Mouse (Mus musculus) layer of hippocampus, adult 2 months (tissue): Measurements from ENCODE around the gene Acly. TPM values are rescaled to one million over a fixed set of nuclear protein-coding genes. Genes with fewer than 3 reads are reported as not detected.
"Not testable (repeated sequence)": the region's sequence is repeated elsewhere in the genome, so short reads cannot be mapped to it uniquely, and the experiment has no call there.

ENCODE experiments used
- DNase-seq, 2 experiments: peaks; one replicate each; pipeline ENCODE4 v3.0.0; 2022; ENCODE audit warnings: low spot score in 2 of 2
- H3K27ac ChIP-seq: fragments of 200-600 bp; 2 replicates; pipeline ENCODE4 v1.8.1; 2022
- H3K4me3 ChIP-seq: fragments of 200-600 bp; 2 replicates; pipeline ENCODE4 v1.8.1; 2022; ENCODE audit warnings: mild to moderate bottlenecking
- CTCF ChIP-seq: fragments of 200-600 bp; conservative IDR thresholded peaks from 2 replicates; pipeline ENCODE4 v1.8.1; 2022; ENCODE audit warnings: antibody characterized with exemption, mild to moderate bottlenecking, moderate library complexity
- total RNA-seq, 2 experiments: library from RNA; stranded (reverse); gene quantifications; 2 replicates each; pipeline ENCODE4 v1.2.3; 2021

The Acly gene
- total RNA-seq, 2 experiments from 2014 or later = 103 to 117 TPM

DNA sequence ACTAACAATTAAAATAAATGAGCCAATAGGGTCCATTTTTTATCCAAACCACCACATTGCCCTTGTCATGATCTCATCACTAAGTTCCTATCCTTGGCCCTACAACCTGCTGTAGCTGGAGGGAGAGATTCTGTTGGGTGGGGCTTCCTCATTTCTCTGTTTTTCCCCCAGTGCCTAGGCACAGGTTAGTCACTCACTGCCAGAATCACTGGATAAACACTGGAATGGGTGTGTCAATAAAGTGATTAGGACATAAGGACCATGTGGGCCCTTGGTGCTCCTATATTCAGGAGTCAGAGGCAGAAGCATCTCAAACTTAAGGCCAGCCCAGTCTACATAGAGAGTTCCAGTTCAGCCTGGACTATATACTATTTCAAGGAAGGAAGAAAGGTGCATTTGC lies 8.7 kb upstream of the Acly start:
- DNase-seq = no peak
- no peak for TF ChIP-seq CTCF
- H3K27ac ChIP-seq = no peak overlapping the region
- H3K4me3 ChIP-seq = no peak overlapping the region

DNA sequence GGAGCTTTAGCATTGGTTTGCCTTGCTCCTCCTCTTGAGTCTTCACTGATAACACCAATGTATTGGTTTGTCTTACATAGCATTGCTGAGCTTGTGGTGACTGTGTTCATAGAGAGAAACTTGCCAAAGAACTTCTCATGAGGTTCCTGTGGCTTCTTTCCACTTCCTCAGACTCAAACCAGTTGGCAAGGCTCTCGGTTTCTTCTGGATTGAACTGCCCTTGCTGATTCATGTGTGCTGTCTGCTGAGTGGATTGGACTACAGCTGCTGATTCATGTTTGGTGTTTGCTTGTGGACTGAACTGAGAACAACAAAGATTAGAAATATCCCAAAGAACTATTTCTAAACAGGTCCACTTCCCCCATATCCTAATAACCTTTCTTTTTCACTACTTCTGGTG lies 8.2 kb upstream of the Acly start:
- TF ChIP-seq CTCF = no peak
- Histone ChIP-seq H3K4me3 (no peak overlapping the region), H3K27ac (no peak overlapping the region)
- no peak for DNase-seq

DNA sequence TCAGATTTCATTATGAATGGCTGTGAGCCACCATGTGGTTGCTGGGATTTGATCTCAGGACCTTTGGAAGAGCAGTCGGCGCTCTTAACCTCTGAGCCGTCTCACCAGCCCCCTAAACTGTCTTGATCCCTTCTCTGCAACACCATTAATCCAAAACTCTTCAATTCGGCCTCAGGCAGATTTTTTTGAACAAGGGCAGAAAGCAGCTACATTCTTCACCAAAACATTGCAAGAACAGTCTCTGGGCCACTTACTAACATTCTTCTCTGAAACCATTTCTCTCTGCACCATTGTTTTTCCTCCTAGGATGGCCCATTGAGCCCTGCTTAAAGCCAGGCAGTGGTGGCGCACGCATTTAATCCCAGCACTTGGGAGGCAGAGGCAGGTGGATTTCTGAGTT lies 7.0 kb upstream of the Acly start:
- DNase-seq, H3K27ac ChIP-seq, H3K4me3 ChIP-seq: not testable (repeated sequence)

DNA sequence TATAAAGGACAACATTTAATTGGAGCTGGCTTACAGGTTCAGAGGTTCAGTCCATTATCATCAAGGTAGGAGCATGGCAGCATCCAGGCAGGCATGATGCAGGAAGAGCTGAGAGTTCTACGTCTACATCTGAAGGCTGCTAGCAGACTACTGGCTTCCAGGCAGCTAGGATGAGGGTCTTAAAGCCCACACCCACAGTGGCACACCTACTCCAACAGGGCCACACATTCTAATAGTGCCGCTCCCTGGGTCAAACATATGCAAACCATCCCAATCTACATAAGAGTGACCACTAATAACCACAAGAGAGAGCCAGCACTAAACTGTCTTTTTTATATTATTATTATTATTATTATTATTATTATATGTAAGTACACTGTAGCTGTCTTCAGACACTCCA lies 6.6 kb upstream of the Acly start:
- not testable (repeated sequence) for H3K27ac ChIP-seq, H3K4me3 ChIP-seq, DNase-seq

DNA sequence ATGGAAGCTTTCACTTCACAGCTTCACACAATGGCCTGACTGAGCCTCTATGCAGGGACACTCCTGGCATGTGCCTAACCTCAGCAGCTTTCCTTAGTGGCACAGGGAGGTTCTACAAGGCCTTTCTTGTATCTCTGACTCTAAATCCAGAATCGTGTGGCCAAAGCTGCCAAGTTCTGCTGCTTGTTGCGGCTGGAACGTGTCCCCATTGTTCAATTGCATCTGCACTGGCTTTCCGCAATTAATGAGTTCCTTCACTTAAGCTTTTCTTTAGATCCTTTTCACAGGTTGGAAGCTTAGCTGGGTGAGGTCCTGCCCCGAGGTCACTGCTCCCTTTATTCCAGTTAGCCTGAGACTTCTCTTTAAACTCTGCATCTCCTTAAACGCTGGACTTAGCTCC lies 6.1 kb upstream of the Acly start:
- no peak for TF ChIP-seq CTCF
- no peak overlapping the region for H3K27ac ChIP-seq

DNA sequence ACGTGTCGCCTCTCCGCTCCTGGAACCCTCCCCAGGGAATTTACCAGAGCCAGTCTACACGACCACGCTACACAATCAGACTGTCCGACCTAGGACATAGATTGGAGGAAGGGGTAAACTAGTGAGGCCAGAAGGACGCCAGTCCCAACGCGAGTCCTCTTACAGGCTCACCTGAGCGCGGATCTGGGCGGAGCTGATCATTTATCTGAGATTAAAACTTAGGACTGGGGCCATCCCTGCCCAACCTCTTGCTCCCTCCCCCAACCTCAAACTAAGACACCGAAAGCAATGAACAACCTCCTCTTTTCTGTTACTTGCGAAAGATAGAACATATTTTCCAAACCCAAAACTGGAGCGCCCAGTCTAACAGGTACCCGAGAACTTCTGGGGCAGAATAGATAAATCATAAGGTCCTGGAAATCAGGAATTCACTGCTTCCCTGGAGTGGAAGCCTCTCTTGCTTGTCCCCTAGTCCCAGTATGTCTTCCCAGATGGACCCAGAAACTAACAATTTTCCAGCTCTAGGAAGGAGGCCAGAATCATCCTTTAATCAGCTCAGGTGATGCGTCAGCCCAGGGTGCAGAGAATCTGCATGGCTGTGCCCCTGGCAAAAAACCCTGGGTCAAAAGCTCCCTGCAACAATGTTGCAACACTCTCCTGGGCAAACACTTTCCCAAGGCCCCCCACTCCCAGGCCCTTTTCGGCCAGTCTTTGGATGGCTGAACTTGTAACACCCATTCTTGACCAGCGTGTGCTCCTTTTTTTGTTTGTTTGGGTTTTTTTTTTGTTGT lies 770 bp upstream of the Acly start:
- DNase-seq = no peak
- TF ChIP-seq CTCF = no peak
- Histone ChIP-seq H3K4me3 (peak overlapping the region; percentile 92), H3K27ac (peak overlapping the region; percentile 93)

More for the DNA sequence above, 6.1 kb upstream of the Acly start:
- DNase-seq = no peak
- no peak overlapping the region for H3K4me3 ChIP-seq

DNA sequence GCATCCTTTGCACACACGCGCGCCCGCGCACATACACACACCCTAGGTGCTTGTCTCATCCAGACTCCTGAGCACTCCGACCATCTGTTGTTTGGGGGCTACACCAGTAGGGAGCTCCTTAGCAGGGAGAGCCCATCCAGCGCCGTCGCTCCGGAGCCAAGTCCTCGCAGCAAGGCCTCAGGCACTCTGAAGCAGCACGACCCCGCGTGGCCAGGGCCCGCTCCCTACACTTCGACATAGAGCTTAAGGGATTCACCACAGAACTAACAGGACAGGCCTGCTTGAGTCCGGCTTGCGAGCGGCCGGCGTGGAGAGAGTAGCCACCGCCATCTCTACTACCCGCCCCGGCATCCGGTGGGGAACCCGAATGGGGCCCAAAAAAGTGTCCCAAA lies 738 bp downstream of the Acly start:
- H3K4me3 ChIP-seq = peak overlapping the region; percentile 92
- peak; percentile 27 to 48 for DNase-seq
- H3K27ac ChIP-seq = peak overlapping the region; percentile 87
- TF ChIP-seq CTCF = peak; percentile 53

DNA sequence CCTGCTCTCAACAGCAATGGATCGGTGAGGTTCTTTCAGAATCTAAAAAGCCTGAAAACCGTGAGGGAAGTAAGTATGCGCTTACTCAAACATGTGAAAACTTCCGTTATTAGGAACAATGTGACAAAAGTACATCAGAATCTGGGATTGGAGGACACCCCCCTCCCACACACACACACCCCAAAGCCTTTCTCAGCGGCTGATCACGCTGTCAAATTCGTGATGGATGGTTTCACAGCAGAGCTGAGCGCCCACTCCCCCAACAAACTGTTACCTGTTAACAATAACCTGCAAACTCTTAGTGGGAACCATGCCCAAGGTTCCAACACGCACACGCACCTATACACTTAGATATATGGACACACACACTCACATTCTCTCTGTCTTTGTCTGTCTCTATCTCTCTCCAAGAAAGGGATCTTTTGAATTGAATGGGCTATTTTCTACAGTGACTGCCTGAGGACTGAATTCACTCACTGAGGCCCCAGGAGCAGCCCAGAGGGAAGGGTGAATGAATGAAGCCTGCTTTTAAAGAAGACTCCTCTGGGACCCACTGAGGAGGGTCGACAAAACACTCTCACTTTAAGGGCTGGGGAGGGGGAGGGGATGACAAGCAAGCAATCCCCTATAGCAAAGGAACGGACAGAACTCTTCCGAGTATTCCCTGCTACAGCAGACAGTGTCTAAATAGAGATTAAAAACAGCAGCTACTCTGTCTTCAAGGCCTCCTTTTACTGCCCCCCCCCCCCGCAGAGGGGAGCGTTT lies 1.6 kb downstream of the Acly start:
- peak overlapping the region; percentile 92 for H3K4me3 ChIP-seq
- no peak overlapping the region for H3K27ac ChIP-seq
- TF ChIP-seq CTCF = no peak
- no peak for DNase-seq

DNA sequence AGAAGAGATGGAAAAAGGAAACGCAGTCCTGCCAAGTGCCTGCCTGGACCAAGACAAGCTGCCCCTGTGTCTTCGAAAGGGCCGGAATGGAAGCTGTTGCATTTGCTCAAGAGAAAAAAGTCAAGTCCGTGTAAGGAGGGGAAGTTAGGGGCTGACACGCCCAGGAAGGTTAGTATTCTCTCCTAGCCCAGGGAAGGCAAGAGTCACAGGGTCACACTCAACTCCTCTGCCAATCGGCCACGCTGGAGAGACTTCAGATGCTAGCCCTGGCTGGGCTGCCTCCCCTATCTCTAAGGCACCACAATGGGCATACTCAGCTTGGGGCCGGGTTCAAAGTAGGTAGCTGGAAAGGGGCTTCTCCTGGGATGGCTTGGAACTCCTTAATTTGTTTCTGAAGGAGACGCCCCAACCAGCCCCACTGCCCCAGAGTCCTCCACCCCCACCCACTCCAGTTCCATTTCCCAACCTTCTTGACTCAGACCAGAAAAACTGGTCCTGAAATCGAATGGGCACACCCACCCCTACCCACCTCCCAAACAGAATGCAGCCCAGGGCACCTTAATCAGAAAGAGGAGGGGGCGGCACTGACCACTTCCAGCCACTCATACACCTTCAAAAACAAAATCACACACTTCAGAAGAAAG lies 2.7 kb downstream of the Acly start:
- DNase-seq = no peak
- Histone ChIP-seq H3K4me3 (no peak overlapping the region), H3K27ac (no peak overlapping the region)
- no peak for TF ChIP-seq CTCF

DNA sequence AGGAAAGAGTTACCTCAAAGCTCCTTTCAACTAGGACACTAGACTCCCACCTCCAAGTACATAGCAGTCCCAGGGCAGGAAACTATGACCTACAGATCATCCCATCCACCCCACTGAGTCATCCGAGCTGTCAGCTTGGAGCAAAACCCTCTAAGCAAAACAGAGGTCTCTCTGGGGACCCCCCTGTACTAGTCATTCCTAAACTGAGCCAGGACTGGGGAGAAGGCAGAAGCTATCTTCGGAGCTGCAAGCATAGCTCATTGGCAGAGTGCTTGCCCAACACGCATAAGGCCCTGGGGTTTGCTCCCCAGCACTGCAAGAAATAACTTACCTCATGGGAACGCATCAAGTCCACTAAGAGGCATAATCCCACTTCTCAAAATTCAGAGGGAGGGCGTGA lies 3.4 kb downstream of the Acly start:
- Histone ChIP-seq H3K27ac (no peak overlapping the region), H3K4me3 (no peak overlapping the region)
- TF ChIP-seq CTCF = no peak
- DNase-seq = no peak

DNA sequence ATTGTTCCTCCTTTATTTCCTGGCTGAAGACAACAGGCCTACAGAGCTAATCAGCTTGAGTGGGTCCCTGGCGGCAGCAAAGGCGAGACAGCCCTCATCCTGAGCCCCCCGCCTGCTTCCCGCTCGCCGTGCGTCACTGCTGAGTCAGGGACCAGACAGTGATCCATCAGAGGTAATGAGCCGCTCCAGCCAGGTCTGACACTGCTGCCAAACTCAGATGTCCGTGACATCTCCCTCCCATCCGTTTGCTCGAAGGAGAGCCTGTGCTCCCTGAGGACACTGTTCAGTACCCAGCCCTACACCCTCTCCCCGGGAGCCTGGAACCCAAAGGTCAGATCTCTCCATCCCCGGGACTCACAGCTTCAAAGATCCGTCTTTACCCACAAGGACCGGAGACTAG lies 7.0 kb downstream of the Acly start:
- TF ChIP-seq CTCF = no peak
- no peak for DNase-seq
- Histone ChIP-seq H3K27ac (no peak overlapping the region), H3K4me3 (no peak overlapping the region)

DNA sequence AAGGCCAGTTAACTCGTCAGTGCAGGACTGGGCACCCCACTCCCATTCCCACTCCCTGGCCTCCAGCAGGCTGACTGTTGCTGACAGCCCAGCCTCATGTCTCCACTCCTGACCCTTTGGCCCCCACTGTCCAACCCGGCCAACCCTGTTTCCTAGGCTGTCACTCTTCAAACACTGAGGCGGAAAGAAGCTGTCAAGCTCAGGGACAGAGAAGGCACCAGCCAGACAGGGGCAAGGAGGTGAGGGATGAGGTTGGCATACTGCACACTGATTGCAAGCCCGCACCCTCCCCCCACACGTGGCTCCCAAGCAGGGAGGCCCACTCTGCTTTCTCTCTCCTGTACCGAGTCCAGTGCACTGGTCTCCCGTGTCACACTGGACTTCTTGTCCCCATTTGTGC lies 8.6 kb downstream of the Acly start:
- Histone ChIP-seq H3K27ac (no peak overlapping the region), H3K4me3 (no peak overlapping the region)
- DNase-seq = no peak
- no peak for TF ChIP-seq CTCF

DNA sequence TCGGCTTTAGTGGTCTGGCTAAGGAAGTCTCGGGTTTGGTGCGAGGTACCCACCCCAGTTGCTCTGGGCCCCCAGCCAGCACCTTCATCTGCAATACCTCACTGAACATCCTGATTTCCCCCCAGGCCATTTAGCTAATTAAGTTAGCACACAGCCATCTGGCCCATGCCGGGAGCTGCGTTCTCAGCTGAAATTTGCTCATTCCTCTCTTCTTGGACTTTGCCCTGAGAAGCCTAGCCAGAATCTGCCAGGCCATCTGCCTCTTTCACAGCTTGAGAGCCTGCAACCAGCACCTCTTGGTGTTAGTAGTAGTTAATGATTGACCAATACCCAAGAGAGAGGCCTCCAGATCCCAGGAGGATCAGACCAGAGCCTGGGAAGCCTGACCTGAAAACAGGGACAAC lies 9.6 kb downstream of the Acly start:
- no peak overlapping the region for H3K4me3 ChIP-seq
- no peak for DNase-seq
- no peak for TF ChIP-seq CTCF
- H3K27ac ChIP-seq = no peak overlapping the region
